Mouse (Mus musculus) forebrain, embryonic 11.5 days (tissue): ENCODE measurements around the gene Nr1h2. TPM values are rescaled to one million over a fixed set of nuclear protein-coding genes. Genes with fewer than 3 reads are reported as not detected.

Experiments
- ATAC-seq: fragments of 200-750 bp; cut with Nextera tagmentation; replicated peaks from 2 replicates; pipeline ENCODE4 v1.8.0; 2017; ENCODE audit warnings: moderate TSS enrichment; ENCODE audit not compliant: low FRiP score
- DNase-seq: peaks from one replicate; pipeline ENCODE4 v3.0.0-alpha.2; 2017; ENCODE audit warnings: low spot score
- H3K27ac ChIP-seq: fragments of 300-500 bp; sonication (generic); 2 replicates; pipeline ENCODE4 v1.5.1; 2014; ENCODE audit warnings: low read depth, low read length
- H3K27me3 ChIP-seq: fragments of 300-500 bp; sonication (generic); 2 replicates; pipeline ENCODE4 v1.6.1; 2014; ENCODE audit warnings: mild to moderate bottlenecking, low read length, mixed read lengths; ENCODE audit not compliant: control insufficient read depth, insufficient read depth
- H3K36me3 ChIP-seq: fragments of 300-500 bp; sonication (generic); 2 replicates; pipeline ENCODE4 v1.6.1; 2014; ENCODE audit warnings: mild to moderate bottlenecking, low read length, moderate library complexity, mixed read lengths; ENCODE audit not compliant: control insufficient read depth, insufficient read depth
- H3K4me1 ChIP-seq: fragments of 300-500 bp; sonication (generic); replicated peaks from 2 replicates; pipeline ENCODE4 v1.6.1; 2014; ENCODE audit warnings: low read length, mixed read lengths; ENCODE audit not compliant: control insufficient read depth, insufficient read depth
- H3K4me2 ChIP-seq: fragments of 300-500 bp; sonication (generic); 2 replicates; pipeline ENCODE4 v1.6.1; 2014; ENCODE audit warnings: low read depth, mild to moderate bottlenecking, low read length, moderate library complexity, mixed read lengths; ENCODE audit not compliant: severe bottlenecking
- H3K4me3 ChIP-seq: fragments of 300-500 bp; sonication (generic); 2 replicates; pipeline ENCODE4 v1.5.1; 2014; ENCODE audit warnings: low read depth, low read length
- H3K9ac ChIP-seq: fragments of 300-500 bp; sonication (generic); 2 replicates; pipeline ENCODE4 v1.6.1; 2014; ENCODE audit warnings: low read length
- H3K9me3 ChIP-seq: fragments of 300-500 bp; sonication (generic); 2 replicates; pipeline ENCODE4 v1.6.1; 2016; ENCODE audit warnings: low read length, mixed read lengths; ENCODE audit not compliant: control insufficient read depth
- WGBS: fragments of 180-500 bp; shearing (Covaris S2); extraction: QIAGEN DNeasy Blood & Tissue Kit; methylation state at CpG from one replicate; pipeline ENCODE4 v1.1.7; 2014; 5-methylcytosine and 5-hydroxymethylcytosine counted together
- polyA plus RNA-seq: library from polyadenylated mRNA; unstranded; fragments of >200 nt; fragmentation: Nextera tagmentation; extraction: Ambion mirVana; gene quantifications from 2 replicates; pipeline ENCODE4 v1.2.1, GENCODE M21; 2014

Gene Nr1h2
- polyA plus RNA-seq, 1 experiment from 2014 or later: 72.3 TPM

GRCm38 (mm10) chr7:44564486-44564885, 10.7 kb upstream of the Nr1h2 start:
- no peak for ATAC-seq
- 86% methylated on average over 10 of the region's 10 CpGs for WGBS

GRCm38 (mm10) chr7:44563284-44563683, 9.5 kb upstream of the Nr1h2 start:
- H3K4me2 ChIP-seq: no peak overlapping the region

More at GRCm38 (mm10) chr7:44564486-44564885, 10.7 kb upstream of the Nr1h2 start:
- no peak overlapping the region for H3K27ac ChIP-seq
- no peak overlapping the region for H3K4me2 ChIP-seq
- H3K9ac ChIP-seq: no peak overlapping the region
- no peak overlapping the region for H3K4me3 ChIP-seq
- DNase-seq: no peak
- H3K27me3 ChIP-seq: no peaks in the 10 kb centered on the region
- no peaks in the 10 kb centered on the region for H3K9me3 ChIP-seq
- H3K4me1 ChIP-seq: 0 out of 2 replicates have a peak, but pooled peaks cover 2% of the 10 kb centered on the region
- no peaks in the 10 kb centered on the region for H3K36me3 ChIP-seq

GRCm38 (mm10) chr7:44560435-44561400, 7.0 kb upstream of the Nr1h2 start:
- no peak overlapping the region for H3K4me3 ChIP-seq
- H3K9me3 ChIP-seq: no peaks in the 10 kb centered on the region
- WGBS: 54% methylated on average over 18 of the region's 18 CpGs
- H3K9ac ChIP-seq: no peak overlapping the region
- DNase-seq (peak; percentile 88), ATAC-seq (peak; percentile 30; the same call in 1 of the 2 replicates)
- H3K4me1 ChIP-seq: 0 out of 2 replicates have a peak, but pooled peaks cover 2% of the 10 kb centered on the region
- no peak overlapping the region for H3K4me2 ChIP-seq
- no peaks in the 10 kb centered on the region for H3K36me3 ChIP-seq
- no peak overlapping the region for H3K27ac ChIP-seq
- H3K27me3 ChIP-seq: no peaks in the 10 kb centered on the region

More at GRCm38 (mm10) chr7:44563284-44563683, 9.5 kb upstream of the Nr1h2 start:
- WGBS: 54% methylated on average over 8 of the region's 8 CpGs
- Histone ChIP-seq H3K27ac (no peak overlapping the region), H3K27me3 (no peaks in the 10 kb centered on the region), H3K4me1 (0 out of 2 replicates have a peak, but pooled peaks cover 2% of the 10 kb centered on the region), H3K9ac (no peak overlapping the region), H3K4me3 (no peak overlapping the region), H3K9me3 (no peaks in the 10 kb centered on the region), H3K36me3 (no peaks in the 10 kb centered on the region)
- no peak for DNase-seq
- ATAC-seq: no peak

GRCm38 (mm10) chr7:44557629-44558028, 3.9 kb upstream of the Nr1h2 start:
- 0 out of 2 replicates have a peak, but pooled peaks cover 2% of the 10 kb centered on the region for H3K4me1 ChIP-seq
- no peak for DNase-seq
- 78% methylated on average over 2 of the region's 2 CpGs for WGBS
- no peaks in the 10 kb centered on the region for H3K27me3 ChIP-seq
- H3K27ac ChIP-seq: no peak overlapping the region
- no peak for ATAC-seq
- H3K36me3 ChIP-seq: no peaks in the 10 kb centered on the region
- H3K4me3 ChIP-seq: no peak overlapping the region
- no peak overlapping the region for H3K4me2 ChIP-seq
- no peaks in the 10 kb centered on the region for H3K9me3 ChIP-seq
- H3K9ac ChIP-seq: no peak overlapping the region

- DNase-seq (peak; percentile 95), ATAC-seq (peak; percentile 74)
- Histone ChIP-seq H3K36me3 (no peaks in the 10 kb centered on the region; the same call in 1 of the 2 replicates), H3K27me3 (no peaks in the 10 kb centered on the region), H3K27ac (peak overlapping the region; percentile 91), H3K9ac (peak overlapping the region; percentile 58), H3K9me3 (no peaks in the 10 kb centered on the region), H3K4me2 (peak overlapping the region; percentile 70), H3K4me3 (peak overlapping the region; percentile 92), H3K4me1 (no peaks in the 10 kb centered on the region)
- WGBS: under 1% methylated on average over 32 of the region's 32 CpGs
These were observed 471 bp downstream of the Nr1h2 start for GRCm38 (mm10) chr7:44553196-44553764.

GRCm38 (mm10) chr7:44552141-44552908, 1.4 kb downstream of the Nr1h2 start:
- DNase-seq (peak; percentile 50), ATAC-seq (peak; percentile 1; the same call in 1 of the 2 replicates)
- Histone ChIP-seq H3K27me3 (no peaks in the 10 kb centered on the region), H3K27ac (no peak overlapping the region), H3K4me3 (peak overlapping the region; percentile 92), H3K36me3 (no peaks in the 10 kb centered on the region; the same call in 1 of the 2 replicates), H3K4me2 (peak overlapping the region; percentile 70; the same call in 1 of the 2 replicates), H3K9ac (no peak overlapping the region), H3K4me1 (peaks cover 7% of the 10 kb centered on the region), H3K9me3 (no peaks in the 10 kb centered on the region)
- WGBS: 84% methylated on average over 30 of the region's 31 CpGs

- H3K27me3 ChIP-seq: no peaks in the 10 kb centered on the region
- 78% methylated on average over 22 of the region's 22 CpGs for WGBS
- no peak overlapping the region for H3K4me3 ChIP-seq
- no peak for ATAC-seq
- no peak overlapping the region for H3K4me2 ChIP-seq
- DNase-seq: peak; percentile 57
- peaks cover 9% of the 10 kb centered on the region for H3K4me1 ChIP-seq
- H3K27ac ChIP-seq: no peak overlapping the region
- no peaks in the 10 kb centered on the region for H3K9me3 ChIP-seq
- no peak overlapping the region for H3K9ac ChIP-seq
- H3K36me3 ChIP-seq: no peaks in the 10 kb centered on the region; the same call in 1 of the 2 replicates
These were observed 2.0 kb downstream of the Nr1h2 start for GRCm38 (mm10) chr7:44551731-44552130.

GRCm38 (mm10) chr7:44551301-44551700, 2.5 kb downstream of the Nr1h2 start:
- 91% methylated on average over 21 of the region's 21 CpGs for WGBS
- DNase-seq: peak; percentile 49
- H3K4me3 ChIP-seq: no peak overlapping the region
- H3K4me1 ChIP-seq: peaks cover 9% of the 10 kb centered on the region
- H3K27ac ChIP-seq: no peak overlapping the region
- H3K4me2 ChIP-seq: no peak overlapping the region
- H3K9me3 ChIP-seq: no peaks in the 10 kb centered on the region
- no peak for ATAC-seq
- no peak overlapping the region for H3K9ac ChIP-seq
- H3K36me3 ChIP-seq: no peaks in the 10 kb centered on the region; the same call in 1 of the 2 replicates
- no peaks in the 10 kb centered on the region for H3K27me3 ChIP-seq
